Mouse (Mus musculus) ZHBTc4 (cell line): ENCODE data around the gene Dnase2b.

ENCODE experiments used
- DNase-seq: peaks from one replicate; pipeline ENCODE4 v3.0.0-alpha.2; 2011; ENCODE audit warnings: low read depth, low spot score

Gene Dnase2b

GRCm38 (mm10) chr3:146616533-146617283 is 1.3 kb upstream of the Dnase2b start:
- no peak for DNase-seq

- no peak for DNase-seq
These were observed 3.6 kb downstream of the Dnase2b start for GRCm38 (mm10) chr3:146611821-146612220.

DNA sequence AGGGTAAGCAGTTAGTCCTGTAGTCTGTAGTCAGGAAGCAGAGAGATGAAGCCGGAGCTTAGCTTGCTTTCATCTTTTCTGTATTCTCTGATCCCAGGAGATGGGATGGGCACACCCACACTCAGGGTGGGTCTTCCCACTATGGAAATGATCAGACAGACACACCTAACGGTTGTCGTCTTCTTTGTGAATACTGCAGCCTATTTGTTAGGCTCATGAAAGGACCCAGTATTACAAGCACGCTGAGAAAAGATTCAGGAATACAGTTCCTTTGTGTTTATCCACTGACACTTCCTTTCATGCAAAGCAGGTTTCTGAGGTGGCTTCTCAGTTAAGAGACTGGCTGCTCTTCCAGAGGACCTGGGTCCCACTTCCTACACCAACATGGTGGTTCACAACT is 4.1 kb downstream of the Dnase2b start:
- DNase-seq: peak; percentile 85

DNA sequence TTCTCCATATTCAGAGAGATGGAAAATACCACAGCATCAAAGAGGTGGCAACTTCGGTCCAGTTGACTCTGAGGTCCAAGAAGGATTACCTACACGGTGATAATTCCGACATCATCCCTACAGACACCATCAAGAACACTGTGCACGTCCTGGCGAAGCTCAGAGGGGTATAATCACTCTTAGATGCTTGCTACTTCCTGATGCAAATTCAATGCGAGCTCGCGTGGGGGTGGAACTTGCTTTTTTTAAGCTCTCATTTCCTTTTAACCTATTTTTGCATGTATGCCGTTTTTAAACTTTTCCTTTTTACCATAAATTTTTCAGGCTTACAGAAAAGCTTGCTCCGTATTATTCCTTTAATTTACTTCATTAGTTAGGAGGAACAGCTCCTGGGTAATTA is 5.1 kb downstream of the Dnase2b start:
- no peak for DNase-seq

GRCm38 (mm10) chr3:146607368-146607767 is 8.0 kb downstream of the Dnase2b start:
- no peak for DNase-seq

DNA sequence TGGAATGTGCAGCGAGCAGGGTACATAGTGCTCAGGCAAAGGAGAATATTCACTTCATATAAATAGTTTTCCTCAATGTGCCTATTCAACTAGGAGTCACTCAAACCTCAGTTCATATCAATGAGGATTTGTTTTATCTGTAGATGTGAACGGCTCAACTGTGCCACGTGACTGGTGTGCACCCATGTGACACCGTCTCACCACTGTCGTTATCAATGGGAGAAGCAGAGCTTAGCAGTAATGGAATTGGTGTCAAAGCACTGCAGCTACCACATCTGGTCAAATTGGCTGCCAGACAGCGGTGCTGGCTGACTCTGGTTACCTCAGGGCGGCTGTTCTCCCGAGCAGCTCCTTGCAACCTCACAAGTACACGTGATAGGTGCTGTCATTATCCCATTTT is 10.7 kb downstream of the Dnase2b start:
- no peak for DNase-seq

- DNase-seq: no peak
These were observed 12.9 kb downstream of the Dnase2b start for GRCm38 (mm10) chr3:146602531-146602930.

DNA sequence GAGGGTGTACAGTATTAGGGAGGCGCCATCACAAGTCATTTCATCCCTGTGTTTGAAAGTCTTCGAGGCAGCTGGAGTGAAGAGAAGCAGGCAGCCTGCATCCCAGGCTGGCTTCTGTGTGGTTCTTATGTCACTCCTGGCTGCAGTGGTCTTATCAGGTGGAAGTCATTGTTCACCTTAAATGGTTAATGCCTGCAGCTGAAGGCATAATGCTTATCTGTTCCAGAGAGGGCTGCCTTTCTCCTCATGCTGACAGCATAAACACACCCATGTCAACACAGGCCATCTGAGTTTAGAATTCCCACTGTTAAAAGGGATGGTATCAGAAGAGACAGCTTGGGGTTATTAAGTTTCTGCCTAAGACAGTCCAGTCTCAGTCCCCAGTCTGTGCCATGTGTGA is 14.2 kb downstream of the Dnase2b start:
- no peak for DNase-seq

- no peak for DNase-seq
These were observed 16.0 kb downstream of the Dnase2b start for GRCm38 (mm10) chr3:146599198-146599900.

DNA sequence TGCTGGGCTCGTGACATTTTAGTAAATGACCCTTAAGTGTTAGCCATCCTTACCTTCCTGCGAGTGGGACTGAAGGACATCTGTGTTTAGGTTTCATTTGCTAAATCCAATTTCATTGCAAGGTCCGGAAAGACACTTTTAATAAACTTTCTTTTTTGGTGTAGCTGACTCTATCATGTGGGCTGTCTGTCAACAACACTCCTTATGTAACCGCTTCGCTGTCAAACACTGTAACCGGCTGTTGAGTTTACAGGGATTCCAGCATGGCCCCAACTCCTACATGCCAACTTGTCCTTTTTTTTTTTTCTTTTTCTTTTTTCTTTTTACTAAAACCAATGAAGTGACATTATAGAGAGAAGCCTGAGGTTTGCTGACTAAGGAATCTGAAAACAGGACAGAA is 17.0 kb downstream of the Dnase2b start:
- DNase-seq: no peak

DNA sequence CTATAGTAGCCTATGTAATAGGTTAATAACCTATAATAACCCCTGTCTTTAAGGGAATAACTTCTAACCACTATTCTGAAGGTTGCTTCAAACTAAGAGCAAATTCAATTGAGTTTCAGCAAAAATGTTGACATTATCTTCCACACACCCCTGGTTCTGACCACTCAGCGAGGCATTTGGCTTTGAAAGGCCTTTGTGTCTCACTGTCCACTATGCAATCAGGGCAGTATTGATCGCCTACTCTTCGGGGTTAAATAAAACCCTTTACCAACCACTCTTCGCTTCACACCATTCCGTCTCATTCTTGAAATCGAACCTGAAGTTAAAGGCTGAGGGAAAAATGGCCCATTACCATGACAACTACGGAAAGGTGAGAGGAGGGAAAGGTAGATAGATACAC is 18.5 kb downstream of the Dnase2b start:
- no peak for DNase-seq

- no peak for DNase-seq
These were observed 19.0 kb downstream of the Dnase2b start for GRCm38 (mm10) chr3:146596387-146596786.

GRCm38 (mm10) chr3:146595440-146595839 is 20.0 kb downstream of the Dnase2b start:
- no peak for DNase-seq

- DNase-seq: no peak
These were observed 23.8 kb downstream of the Dnase2b start for GRCm38 (mm10) chr3:146591601-146592000.

GRCm38 (mm10) chr3:146591159-146591558 is 24.2 kb downstream of the Dnase2b start:
- DNase-seq: no peak

DNA sequence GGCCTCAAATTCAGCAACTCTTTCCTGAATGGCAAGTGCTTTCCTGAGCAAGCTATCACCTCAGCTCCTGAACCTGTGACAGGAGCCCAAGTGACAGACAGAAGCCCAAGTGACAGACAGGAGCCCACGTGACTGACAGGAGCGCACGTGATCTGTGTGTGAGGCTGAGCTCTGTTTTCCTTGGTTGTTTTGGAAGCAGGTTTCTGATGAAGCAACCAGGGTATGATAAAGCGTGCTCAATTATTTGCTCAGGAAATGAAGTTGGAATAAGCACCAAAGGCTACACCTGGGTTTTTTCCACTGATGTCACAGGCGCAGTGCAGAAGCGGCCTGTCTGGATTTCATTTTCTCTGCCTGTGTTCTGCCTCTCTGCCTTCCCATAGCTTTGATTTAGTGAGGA is 25.9 kb downstream of the Dnase2b start:
- no peak for DNase-seq

GRCm38 (mm10) chr3:146586616-146587015 is 28.8 kb downstream of the Dnase2b start:
- DNase-seq: no peak

GRCm38 (mm10) chr3:146583908-146584307 is 31.5 kb downstream of the Dnase2b start:
- no peak for DNase-seq

GRCm38 (mm10) chr3:146583478-146583877 is 31.9 kb downstream of the Dnase2b start:
- DNase-seq: no peak

DNA sequence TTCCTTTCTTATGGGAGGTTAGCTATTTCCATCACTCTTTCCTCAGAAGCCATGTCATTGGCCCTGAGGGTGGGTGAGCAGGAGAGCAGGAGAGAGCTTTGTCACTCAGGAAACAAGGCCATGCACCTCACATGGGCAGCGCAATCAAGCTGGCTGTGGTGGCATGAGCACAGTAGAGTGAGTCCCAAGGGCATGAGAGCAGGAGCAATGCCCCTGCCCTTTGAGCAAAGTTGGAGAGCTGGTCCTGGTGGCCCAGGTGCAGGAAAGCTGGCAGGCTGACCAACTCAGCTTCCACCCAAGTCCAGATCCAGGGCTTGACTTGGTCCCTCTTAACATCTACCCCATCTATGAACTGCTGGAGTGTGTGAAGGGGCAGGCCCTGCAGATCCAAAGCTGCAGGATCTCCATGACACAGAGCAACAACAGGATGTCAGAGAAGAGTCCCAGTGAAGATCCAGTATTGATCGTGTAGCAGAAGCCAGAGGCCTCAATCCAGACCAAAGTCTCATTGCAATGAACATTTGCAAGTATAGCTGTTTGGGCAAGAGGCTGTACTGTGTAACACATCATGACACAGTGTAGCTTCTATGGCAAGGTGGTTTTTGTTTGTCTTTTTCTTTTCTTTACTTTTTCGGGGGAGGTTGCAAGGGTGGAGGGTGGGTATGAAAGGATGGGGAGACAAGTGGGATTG is 35.2 kb downstream of the Dnase2b start:
- DNase-seq: no peak

- no peak for DNase-seq
These were observed 37.8 kb downstream of the Dnase2b start for GRCm38 (mm10) chr3:146577591-146577990.

DNA sequence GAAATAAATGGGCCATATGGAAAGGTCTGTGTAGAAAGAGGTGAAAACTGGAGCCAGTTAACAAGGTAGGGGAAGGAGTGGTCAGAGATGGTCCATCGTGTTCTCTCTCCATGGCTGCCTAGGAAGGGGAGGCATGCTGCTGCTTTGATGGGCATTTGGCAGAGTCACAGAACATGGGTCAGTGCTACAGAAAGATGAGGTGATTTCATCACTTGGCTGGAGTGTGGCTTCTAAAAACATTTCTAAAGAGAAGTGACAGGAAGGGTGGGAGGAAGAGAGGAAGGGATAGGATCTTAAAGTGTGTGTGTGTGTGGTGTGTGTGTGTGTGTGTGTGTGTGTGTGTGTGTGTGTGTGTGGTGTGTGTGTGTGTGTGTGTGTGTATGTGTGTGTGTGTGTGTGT is 44.1 kb downstream of the Dnase2b start:
- DNase-seq: no peak

DNA sequence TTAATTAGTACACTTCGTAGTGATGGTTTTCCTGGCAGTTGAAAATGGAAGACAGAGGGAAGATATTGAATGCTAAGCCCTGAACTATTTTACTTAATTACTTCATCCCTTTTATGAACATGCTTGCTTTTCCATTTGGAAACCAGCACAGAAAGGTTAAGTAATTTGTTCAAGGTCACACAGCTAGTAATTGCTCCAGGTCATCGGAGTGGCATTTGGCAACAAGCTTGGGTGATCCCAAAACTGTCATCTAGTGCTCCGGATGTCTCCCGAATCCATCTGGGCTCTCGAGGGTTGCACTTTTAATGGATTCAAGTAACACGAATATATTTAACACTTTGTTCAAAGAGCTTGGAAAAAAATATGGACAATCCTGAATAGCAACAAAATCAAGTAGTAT is 44.5 kb downstream of the Dnase2b start:
- no peak for DNase-seq
